Mouse (Mus musculus) erythroblast, embryonic 14.5 days (primary cell): ENCODE results near the gene Ankrd13a.

Source experiments
- GATA1 ChIP-seq: IDR thresholded peaks from 2 replicates; pipeline ENCODE4 v1.6.1; 2012; ENCODE audit warnings: low read length, inconsistent platforms, mixed read lengths
- TAL1 ChIP-seq: IDR thresholded peaks from 3 replicates; pipeline ENCODE4 v1.6.1; 2012; ENCODE audit warnings: low read length, inconsistent platforms, mixed read lengths

GRCm38 (mm10) chr5:114761980-114762379, 12.5 kb upstream of the Ankrd13a start:
- TF ChIP-seq TAL1 (no peak), GATA1 (no peak)
